Mouse (Mus musculus) CD4-positive naive resting alpha-beta T cell, adult 76 days (primary cell): Measurements from ENCODE around the gene Vps36. TPM values are rescaled to one million over a fixed set of nuclear protein-coding genes. Genes with fewer than 3 reads are reported as not detected.

ENCODE experiments used
- total RNA-seq: library from RNA; stranded (reverse); gene quantifications from one replicate; pipeline ENCODE4 v1.2.4, GENCODE M21; 2023

Gene Vps36
- total RNA-seq: 23.8 TPM

GRCm38 (mm10) chr8:22192660-22193431 is at the start of gene Vps36:
TSS of gene Vps36 (plus strand) at chr8:22192809.

GRCm38 (mm10) chr8:22166080-22166603 is 26.5 kb upstream of the Vps36 start, which contains the start of gene Nek3:
TSS of gene Nek3 (minus strand) at chr8:22166435.

GRCm38 (mm10) chr8:22185431-22186397 is 6.9 kb upstream of the Vps36 start, which contains the start of gene Ckap2:
TSS of gene Ckap2 (minus strand) at chr8:22185819.

GRCm38 (mm10) chr8:22227061-22227877 is 34.7 kb downstream of the Vps36 start, which contains the start of gene Thsd1:
TSS of gene Thsd1 (plus strand) at chr8:22227313.

Other genes starting within 250 kb of the Vps36 start
- gene Defb13, start 246.0 kb upstream of the Vps36 start, total RNA-seq: not detected
- gene Fam90a1a, start 234.1 kb upstream of the Vps36 start, total RNA-seq: not detected
- not detected for gene Ccdc70, start 223.0 kb upstream of the Vps36 start, total RNA-seq
- gene Atp7b, start 132.5 kb upstream of the Vps36 start, total RNA-seq: 0.23 TPM
- gene Alg11, start 132.1 kb upstream of the Vps36 start, total RNA-seq: 21.7 TPM
- gene Nek5, start 67.8 kb upstream of the Vps36 start, total RNA-seq: not detected
- 4.0 TPM for gene Nek3, start 26.4 kb upstream of the Vps36 start, total RNA-seq
- gene Ckap2, start 7.0 kb upstream of the Vps36 start, total RNA-seq: 3.2 TPM
- gene Thsd1, start 34.5 kb downstream of the Vps36 start, total RNA-seq: 0.64 TPM
- gene Tpte, start 90.6 kb downstream of the Vps36 start, total RNA-seq: not detected
- gene Slc25a15, start 205.8 kb downstream of the Vps36 start, total RNA-seq: 5.1 TPM
- 13.4 TPM for gene Mrps31, start 218.6 kb downstream of the Vps36 start, total RNA-seq